Mouse (Mus musculus): Measurements from ENCODE around the gene Wfikkn2. TPM values are rescaled to one million over a fixed set of nuclear protein-coding genes. Genes with fewer than 3 reads are reported as not detected.

Wfikkn2 gene
- polyA plus RNA-seq (2014; fragmentation: Illumina TruSeq; extraction: RNeasy Lipid Tissue Mini Kit (QIAGEN cat#74804)): 0.46 TPM

GRCm38 (mm10) chr11:94245955-94246788 is at the start of gene Wfikkn2:
Wfikkn2 (minus strand) TSS chr11:94246005.

GRCm38 (mm10) chr11:94281199-94282181 is 35.7 kb upstream of the Wfikkn2 start, which contains the start of gene Gm21885:
Gm21885 (plus strand) TSS chr11:94281873.

GRCm38 (mm10) chr11:94211124-94211603 is 34.6 kb downstream of the Wfikkn2 start, which contains the start of gene Tob1:
Tob1 (plus strand) TSS chr11:94211454.

Other genes starting within 250 kb of the Wfikkn2 start
- 145 TPM for gene Spag9, start 249.9 kb downstream of the Wfikkn2 start, polyA plus RNA-seq (2014; fragmentation: Illumina TruSeq; extraction: RNeasy Lipid Tissue Mini Kit (QIAGEN cat#74804))
- gene Tob1, start 34.6 kb downstream of the Wfikkn2 start, polyA plus RNA-seq (2014; fragmentation: Illumina TruSeq; extraction: RNeasy Lipid Tissue Mini Kit (QIAGEN cat#74804)): 203 TPM
- not detected for gene Gm21885, start 35.9 kb upstream of the Wfikkn2 start, polyA plus RNA-seq (2014; fragmentation: Illumina TruSeq; extraction: RNeasy Lipid Tissue Mini Kit (QIAGEN cat#74804))
- 324 TPM for gene Luc7l3, start 76.0 kb upstream of the Wfikkn2 start, polyA plus RNA-seq (2014; fragmentation: Illumina TruSeq; extraction: RNeasy Lipid Tissue Mini Kit (QIAGEN cat#74804))
- gene Ankrd40, start 82.0 kb upstream of the Wfikkn2 start, polyA plus RNA-seq (2014; fragmentation: Illumina TruSeq; extraction: RNeasy Lipid Tissue Mini Kit (QIAGEN cat#74804)): 73.0 TPM
- 1.6 TPM for gene Abcc3, start 147.0 kb upstream of the Wfikkn2 start, polyA plus RNA-seq (2014; fragmentation: Illumina TruSeq; extraction: RNeasy Lipid Tissue Mini Kit (QIAGEN cat#74804))
- 0.09 TPM for gene Cacna1g, start 228.2 kb upstream of the Wfikkn2 start, polyA plus RNA-seq (2014; fragmentation: Illumina TruSeq; extraction: RNeasy Lipid Tissue Mini Kit (QIAGEN cat#74804))
- gene Spata20, start 240.2 kb upstream of the Wfikkn2 start, polyA plus RNA-seq (2014; fragmentation: Illumina TruSeq; extraction: RNeasy Lipid Tissue Mini Kit (QIAGEN cat#74804)): not detected